Mouse (Mus musculus): ENCODE measurements around the gene Chit1. TPM values are rescaled to one million over a fixed set of nuclear protein-coding genes. Genes with fewer than 3 reads are reported as not detected.

Gene Chit1
- polyA plus RNA-seq, 2 experiments = 0.08 TPM; not detected in 1

DNA sequence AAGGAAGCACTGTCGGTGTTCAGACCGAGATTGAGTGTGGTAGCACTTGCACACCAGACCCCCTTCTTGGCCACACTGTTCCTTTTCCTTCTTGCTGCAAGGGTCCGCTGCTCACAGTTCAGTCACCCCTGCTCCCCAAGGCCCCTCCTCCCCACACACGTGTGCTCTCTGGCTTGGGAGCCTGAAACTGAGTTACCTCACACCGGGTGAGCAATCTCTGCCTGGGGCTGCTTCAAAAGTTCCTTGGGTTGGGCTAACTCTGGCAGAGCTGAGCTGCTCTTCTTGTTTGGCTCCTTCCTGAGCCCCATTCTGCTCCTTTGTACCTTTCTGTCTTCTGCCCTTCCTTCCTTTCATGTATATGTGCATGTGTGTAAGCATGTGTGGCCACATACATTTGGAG lies 2.5 kb downstream of the Chit1 start:
- WGBS (ENCODE audit: insufficient replicate concordance) = 59% methylated on average over 5 of the region's 5 CpGs
- H3K27ac ChIP-seq = no peak overlapping the region
- ATAC-seq (ENCODE audit: insufficient read depth) (no peak), DNase-seq (ENCODE audit: low read depth in 3 of 3, low spot score in 3 of 3) (no peak)
- H3K36me3 ChIP-seq (replicated peaks; ENCODE audit: control insufficient read depth, insufficient read depth, low read depth) = no peaks in the 10 kb centered on the region
- H3K4me3 ChIP-seq (ENCODE audit: insufficient read depth in 1 of 2, low read depth in 2 of 2, low read length in 2 of 2) = no peak overlapping the region
- no peaks in the 10 kb centered on the region for H3K9me3 ChIP-seq (ENCODE audit: control insufficient read depth, low read length)
- H3K27me3 ChIP-seq (ENCODE audit: control insufficient read depth, insufficient read depth, low read length) = no peaks in the 10 kb centered on the region; the same call in 1 of the 2 replicates
- H3K9ac ChIP-seq (replicated peaks) = no peak overlapping the region
- peaks cover 13 to 16% of the 10 kb centered on the region in 2 experiments for H3K4me1 ChIP-seq (replicated peaks; ENCODE audit: control insufficient read depth in 2 of 2, insufficient read depth in 2 of 2, low read length in 1 of 2)
- no peak for TF ChIP-seq EP300 (IDR thresholded peaks at IDR 0.05; ENCODE audit: low read depth)
- TF ChIP-seq CTCF (IDR thresholded peaks at IDR 0.05; ENCODE audit: low read depth) = no peak
- H3K4me2 ChIP-seq (ENCODE audit: low read depth) = no peak overlapping the region

DNA sequence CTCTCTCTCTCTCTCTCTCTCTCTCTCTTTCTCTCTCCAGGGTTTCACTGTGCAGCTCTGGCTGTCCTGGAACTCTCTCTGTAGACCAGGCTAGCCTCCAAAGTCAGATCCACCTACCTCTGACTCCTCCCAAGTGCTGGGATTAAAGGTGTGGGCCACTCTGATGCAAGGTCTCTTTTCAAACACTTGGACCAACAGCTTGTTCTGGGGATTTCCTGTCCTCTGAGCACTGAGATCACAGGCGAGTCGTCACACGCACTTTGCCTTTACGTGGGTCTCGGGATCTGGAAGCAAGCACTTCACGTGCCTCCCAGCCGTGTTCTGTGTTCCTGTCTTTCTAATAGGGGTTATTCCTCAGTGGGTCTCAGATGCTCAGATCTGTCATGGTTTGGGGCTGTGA lies 3.0 kb downstream of the Chit1 start:
- Histone ChIP-seq H3K36me3 (replicated peaks; ENCODE audit: control insufficient read depth, insufficient read depth, low read depth) (no peaks in the 10 kb centered on the region), H3K27me3 (ENCODE audit: control insufficient read depth, insufficient read depth, low read length) (no peaks in the 10 kb centered on the region; the same call in 1 of the 2 replicates), H3K9me3 (ENCODE audit: control insufficient read depth, low read length) (no peaks in the 10 kb centered on the region), H3K4me1 (replicated peaks; ENCODE audit: control insufficient read depth in 2 of 2, insufficient read depth in 2 of 2, low read length in 1 of 2) (peaks cover 13 to 16% of the 10 kb centered on the region in 2 experiments), H3K4me3 (ENCODE audit: insufficient read depth in 1 of 2, low read depth in 2 of 2, low read length in 2 of 2) (no peak overlapping the region), H3K4me2 (ENCODE audit: low read depth) (no peak overlapping the region), H3K9ac (replicated peaks) (no peak overlapping the region), H3K27ac (no peak overlapping the region)
- DNase-seq (ENCODE audit: low read depth in 3 of 3, low spot score in 3 of 3) (no peak), ATAC-seq (ENCODE audit: insufficient read depth) (no peak)
- TF ChIP-seq EP300 (IDR thresholded peaks at IDR 0.05; ENCODE audit: low read depth) (no peak), CTCF (IDR thresholded peaks at IDR 0.05; ENCODE audit: low read depth) (no peak)
- WGBS (ENCODE audit: insufficient replicate concordance) = 64% methylated on average over 7 of the region's 7 CpGs

- TF ChIP-seq CTCF (IDR thresholded peaks at IDR 0.05; ENCODE audit: low read depth) (no peak), EP300 (IDR thresholded peaks at IDR 0.05; ENCODE audit: low read depth) (no peak)
- H3K36me3 ChIP-seq (replicated peaks; ENCODE audit: control insufficient read depth, insufficient read depth, low read depth) = no peaks in the 10 kb centered on the region
- H3K9me3 ChIP-seq (ENCODE audit: control insufficient read depth, low read length) = no peaks in the 10 kb centered on the region
- H3K4me2 ChIP-seq (ENCODE audit: low read depth) = no peak overlapping the region
- H3K4me3 ChIP-seq (ENCODE audit: insufficient read depth in 1 of 2, low read depth in 2 of 2, low read length in 2 of 2) = no peak overlapping the region
- ATAC-seq (ENCODE audit: insufficient read depth) (no peak), DNase-seq (ENCODE audit: low read depth in 3 of 3, low spot score in 3 of 3) (no peak)
- H3K27me3 ChIP-seq (ENCODE audit: control insufficient read depth, insufficient read depth, low read length) = no peaks in the 10 kb centered on the region; the same call in 1 of the 2 replicates
- no peak overlapping the region for H3K9ac ChIP-seq (replicated peaks)
- peaks cover 13 to 16% of the 10 kb centered on the region in 2 experiments for H3K4me1 ChIP-seq (replicated peaks; ENCODE audit: control insufficient read depth in 2 of 2, insufficient read depth in 2 of 2, low read length in 1 of 2)
- WGBS (ENCODE audit: insufficient replicate concordance) = 71% methylated on average over 13 of the region's 13 CpGs
- no peak overlapping the region for H3K27ac ChIP-seq
Observed at GRCm38 (mm10) chr1:134114730-134115129, 3.7 kb downstream of the Chit1 start.

- Histone ChIP-seq H3K4me3 (ENCODE audit: insufficient read depth in 1 of 2, low read depth in 2 of 2, low read length in 2 of 2) (no peak overlapping the region), H3K4me2 (ENCODE audit: low read depth) (no peak overlapping the region), H3K36me3 (replicated peaks; ENCODE audit: control insufficient read depth, insufficient read depth, low read depth) (no peaks in the 10 kb centered on the region), H3K4me1 (replicated peaks; ENCODE audit: control insufficient read depth in 2 of 2, insufficient read depth in 2 of 2, low read length in 1 of 2) (peaks cover 10% of the 10 kb centered on the region in 2 experiments), H3K27me3 (ENCODE audit: control insufficient read depth, insufficient read depth, low read length) (no peaks in the 10 kb centered on the region; the same call in 1 of the 2 replicates), H3K9ac (replicated peaks) (no peak overlapping the region), H3K27ac (no peak overlapping the region), H3K9me3 (ENCODE audit: control insufficient read depth, low read length) (no peaks in the 10 kb centered on the region)
- DNase-seq (ENCODE audit: low read depth in 3 of 3, low spot score in 3 of 3) (no peak), ATAC-seq (ENCODE audit: insufficient read depth) (no peak)
- 57% methylated on average over 8 of the region's 8 CpGs for WGBS (ENCODE audit: insufficient replicate concordance)
- TF ChIP-seq EP300 (IDR thresholded peaks at IDR 0.05; ENCODE audit: low read depth) (no peak), CTCF (IDR thresholded peaks at IDR 0.05; ENCODE audit: low read depth) (no peak)
Observed at GRCm38 (mm10) chr1:134115424-134115823, 4.4 kb downstream of the Chit1 start.

DNA sequence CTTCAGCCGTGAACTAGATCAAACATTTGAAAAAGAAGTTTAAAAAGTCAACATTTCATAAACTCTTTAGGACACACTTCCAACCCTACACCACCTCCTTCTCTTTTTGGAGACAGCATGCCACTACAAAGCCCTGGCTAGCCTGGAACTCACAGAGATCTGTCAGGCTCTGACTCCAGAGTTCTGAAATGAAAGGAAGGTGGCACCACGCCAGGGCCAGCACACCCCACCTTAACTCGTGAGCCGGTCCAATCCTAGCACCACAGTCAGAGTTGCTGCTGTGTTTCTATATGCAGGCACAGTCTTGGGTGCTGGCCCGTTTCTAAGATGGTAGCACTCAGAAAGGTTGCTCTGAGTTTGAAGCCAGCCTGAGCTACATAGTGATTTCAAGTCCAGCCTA lies 6.1 kb downstream of the Chit1 start:
- Histone ChIP-seq H3K27ac (no peak overlapping the region), H3K4me1 (replicated peaks; ENCODE audit: control insufficient read depth in 2 of 2, insufficient read depth in 2 of 2, low read length in 1 of 2) (no peaks in the 10 kb centered on the region), H3K4me2 (ENCODE audit: low read depth) (no peak overlapping the region), H3K9me3 (ENCODE audit: control insufficient read depth, low read length) (no peaks in the 10 kb centered on the region), H3K27me3 (ENCODE audit: control insufficient read depth, insufficient read depth, low read length) (no peaks in the 10 kb centered on the region; the same call in 1 of the 2 replicates), H3K9ac (replicated peaks) (no peak overlapping the region), H3K4me3 (ENCODE audit: insufficient read depth in 1 of 2, low read depth in 2 of 2, low read length in 2 of 2) (no peak overlapping the region), H3K36me3 (replicated peaks; ENCODE audit: control insufficient read depth, insufficient read depth, low read depth) (no peaks in the 10 kb centered on the region)
- ATAC-seq (ENCODE audit: insufficient read depth) (no peak), DNase-seq (ENCODE audit: low read depth in 3 of 3, low spot score in 3 of 3) (no peak)
- TF ChIP-seq CTCF (IDR thresholded peaks at IDR 0.05; ENCODE audit: low read depth) = no peak
- TF ChIP-seq EP300 (IDR thresholded peaks at IDR 0.05; ENCODE audit: low read depth) = no peak
- 65% methylated on average over 5 of the region's 5 CpGs for whole genome bisulfite sequencing (ENCODE audit: insufficient replicate concordance)

Measured in liver, embryonic 14.5 days (tissue).